Mouse (Mus musculus): Measurements from ENCODE around the gene Fam205a4.
"Not testable (repeated sequence)": the region's sequence is repeated elsewhere in the genome, so short reads cannot be mapped to it uniquely, and the experiment has no call there.

Gene Fam205a4

DNA sequence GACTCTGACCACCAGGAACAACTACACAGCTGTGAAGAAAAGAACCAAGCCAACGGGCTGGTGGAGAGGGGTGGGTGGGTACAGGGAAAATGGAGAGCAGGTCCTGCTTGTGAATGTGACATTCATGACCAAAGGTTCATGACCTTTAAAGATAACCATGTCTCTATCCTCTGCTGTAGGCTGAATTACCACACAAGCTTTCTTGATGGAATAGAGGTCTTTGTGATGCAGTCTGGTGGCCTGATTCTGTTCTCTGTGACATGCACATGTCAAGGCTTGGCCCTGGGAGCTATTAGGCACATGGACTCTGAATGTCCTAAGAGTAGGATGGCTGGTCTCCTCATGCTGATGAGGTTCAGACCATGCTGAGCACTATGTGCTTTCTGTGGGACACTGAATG, at the start of gene Fam205a4:
Fam205a4 (plus strand) TSS at position 301 of the 400 bp plus-strand sequence.
- not testable (repeated sequence) for DNase-seq (ENCODE audit: extremely low read depth, insufficient read length, low spot score)

DNA sequence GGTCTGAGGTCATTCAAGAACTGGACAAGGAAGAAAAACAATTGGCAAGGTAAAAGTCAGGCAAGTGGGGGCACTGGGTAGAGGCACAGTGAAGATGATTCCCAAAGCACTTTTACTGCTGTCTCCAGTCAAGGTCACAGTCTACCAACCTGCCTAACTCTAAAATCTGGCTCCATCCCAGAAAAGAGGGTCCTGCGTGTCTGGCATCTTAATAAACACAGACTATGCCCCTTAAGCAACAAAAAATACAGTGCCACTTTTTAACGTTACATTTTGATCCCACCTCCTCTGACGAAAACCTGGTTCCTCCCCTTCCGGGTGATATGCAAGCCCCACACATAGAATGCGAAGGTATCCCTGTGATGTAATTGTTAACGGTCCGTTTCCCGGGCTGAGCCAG, 24.6 kb upstream of the Fam205a4 start, which contains the start of gene Gm20878:
Gm20878 (plus strand) TSS at position 301 of the 400 bp plus-strand sequence.
- DNase-seq (ENCODE audit: extremely low read depth, insufficient read length, low spot score) = not testable (repeated sequence)

All from 3134 (cell line).